ENCODE assay signal across 18 mouse cellular contexts in the genomic region with DNA sequence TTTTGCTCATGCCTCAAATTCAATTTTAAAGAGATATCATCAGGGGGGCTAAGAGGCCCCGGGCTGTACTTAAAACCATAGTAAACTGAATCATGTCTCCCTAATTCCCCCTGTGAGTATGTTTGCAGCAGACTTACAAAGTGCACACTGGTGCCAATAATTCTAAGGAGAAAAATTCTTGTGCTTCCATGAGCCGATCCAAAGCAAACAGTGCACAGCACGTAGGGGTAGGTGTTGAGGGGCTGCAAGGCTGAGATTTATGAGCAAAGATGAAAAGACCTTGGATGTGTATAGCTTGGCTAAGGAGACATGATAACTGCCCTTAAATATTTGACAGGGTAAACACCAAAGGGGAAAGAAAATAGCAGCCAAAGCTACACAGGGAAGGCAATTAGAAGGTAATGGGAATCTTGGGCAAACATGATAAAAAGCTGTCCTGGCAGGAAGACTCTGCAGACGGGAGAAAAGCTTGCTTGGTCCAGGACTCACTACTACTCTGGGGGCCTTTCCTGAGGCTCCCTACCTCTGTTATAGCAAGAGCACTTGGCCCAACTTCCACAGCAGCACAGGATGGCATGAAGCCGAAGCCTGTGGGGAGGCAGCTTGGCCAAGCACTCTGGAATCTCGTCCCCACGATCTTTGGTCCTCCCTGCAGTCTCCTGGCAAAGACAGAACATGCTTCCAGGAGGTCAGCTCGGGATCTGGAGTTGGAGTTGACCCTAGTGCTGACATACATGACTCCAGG.
DNase-seq lines count a peak whose midpoint lies in the region; ATAC-seq and TF ChIP-seq lines count a peak whose summit lies in the region.
"Had no signal": no experiment of that assay in that cellular context is flagged by ENCODE, and none has a peak within 500 bp of the region (broad histone marks: within the 10 kb centered on the region; RNA-seq: fewer than 3 reads in every experiment).

No protein-coding gene starts in this region.

- 44% methylated on average over 8 of the region's 8 CpGs for WGBS in kidney, embryonic 14.5 days
- 43% methylated on average over 8 of the region's 8 CpGs for WGBS in stomach, embryonic 15.5 days
- WGBS in stomach, postnatal 0 days: 28% methylated on average over 8 of the region's 8 CpGs

- peak; percentile 64 to 65 for DNase-seq in cerebellum, postnatal 25 days
- DNase-seq in cerebellum, adult 9-10 months: no peak
- DNase-seq in kidney, postnatal 10 days: no peak
- no peak for DNase-seq in stomach, postnatal 0 days (ENCODE audit: low spot score)
- DNase-seq in MN1 (ENCODE audit: low spot score): no peak
- DNase-seq: adrenal gland, postnatal 10 days; cerebellum, adult 9-11 months; gastrocnemius, postnatal 14 days; kidney, postnatal 25 days; lung, postnatal 4 days; right cerebral cortex, postnatal 25 days; thymus, postnatal 36 days had no signal

- 0 out of 2 replicates have a peak, but pooled peaks cover 3% of the 10 kb centered on the region for H3K4me1 ChIP-seq in kidney, embryonic 14.5 days (ENCODE audit: control insufficient read depth, insufficient read depth, low read length)
- H3K4me1 ChIP-seq in stomach, embryonic 15.5 days: no peaks in the 10 kb centered on the region
- no peaks in the 10 kb centered on the region for H3K4me1 ChIP-seq in stomach, postnatal 0 days (replicated peaks; ENCODE audit: control insufficient read depth, insufficient read depth)

- no peak overlapping the region; the same call in 1 of the 2 replicates for H3K27ac ChIP-seq in kidney, embryonic 14.5 days (ENCODE audit: low read depth, low read length)
- 0 out of 2 replicates have a peak overlapping the region, but pooled peaks have one; percentile 16 for H3K27ac ChIP-seq in stomach, embryonic 15.5 days
- H3K27ac ChIP-seq in stomach, postnatal 0 days (replicated peaks): no peak overlapping the region
- H3K27ac ChIP-seq: left cerebral cortex, adult 2 months; limb, embryonic 12.5 days; neural tube, embryonic 15.5 days had no signal

- H3K36me3 ChIP-seq in kidney, embryonic 14.5 days (ENCODE audit: control insufficient read depth, insufficient read depth, low read length): no peaks in the 10 kb centered on the region
- no peaks in the 10 kb centered on the region for H3K36me3 ChIP-seq in stomach, embryonic 15.5 days
- H3K36me3 ChIP-seq in stomach, postnatal 0 days (ENCODE audit: control insufficient read depth, insufficient read depth, low read length): no peaks in the 10 kb centered on the region
- H3K36me3 ChIP-seq: limb, embryonic 12.5 days; neural tube, embryonic 15.5 days had no signal

- no peak overlapping the region for H3K4me2 ChIP-seq in kidney, embryonic 14.5 days (replicated peaks; ENCODE audit: low read depth, low read length)
- no peak overlapping the region for H3K4me2 ChIP-seq in stomach, embryonic 15.5 days
- no peak overlapping the region for H3K4me2 ChIP-seq in stomach, postnatal 0 days (replicated peaks; ENCODE audit: low read depth)
- H3K4me2 ChIP-seq: limb, embryonic 12.5 days; midbrain, embryonic 11.5 days; neural tube, embryonic 15.5 days had no signal

- H3K4me3 ChIP-seq in kidney, embryonic 14.5 days (ENCODE audit: low read length): no peak overlapping the region
- H3K4me3 ChIP-seq in stomach, embryonic 15.5 days (replicated peaks): no peak overlapping the region
- H3K4me3 ChIP-seq in stomach, postnatal 0 days (ENCODE audit: low read depth, low read length): no peak overlapping the region
- H3K4me3 ChIP-seq: left cerebral cortex, adult 2 months; limb, embryonic 12.5 days; neural tube, embryonic 15.5 days had no signal

- TF ChIP-seq EP300 in stomach, postnatal 0 days (optimal IDR thresholded peaks at IDR 0.05): no peak

- ATAC-seq in kidney, embryonic 14.5 days (ENCODE audit: low FRiP score, low TSS enrichment): peak; percentile 55
- no peak for ATAC-seq in stomach, embryonic 15.5 days (ENCODE audit: insufficient read depth, low FRiP score, low read depth)
- ATAC-seq in stomach, postnatal 0 days (ENCODE audit: low FRiP score, low TSS enrichment): no peak

- no peak for TF ChIP-seq CTCF in stomach, postnatal 0 days (IDR thresholded peaks at IDR 0.05; ENCODE audit: low read depth)

- H3K9ac ChIP-seq in kidney, embryonic 14.5 days (ENCODE audit: low read depth, low read length): no peak overlapping the region
- H3K9ac ChIP-seq in stomach, embryonic 15.5 days: no peak overlapping the region
- no peak overlapping the region for H3K9ac ChIP-seq in stomach, postnatal 0 days (ENCODE audit: low read length)
- H3K9ac ChIP-seq: limb, embryonic 12.5 days; neural tube, embryonic 15.5 days had no signal

- H3K9me3 ChIP-seq in kidney, embryonic 14.5 days (ENCODE audit: control insufficient read depth, low read length): no peaks in the 10 kb centered on the region
- H3K9me3 ChIP-seq in stomach, embryonic 15.5 days: no peaks in the 10 kb centered on the region
- H3K9me3 ChIP-seq in stomach, postnatal 0 days (ENCODE audit: control insufficient read depth, low read length): no peaks in the 10 kb centered on the region
- H3K9me3 ChIP-seq: limb, embryonic 12.5 days; neural tube, embryonic 15.5 days had no signal

- H3K27me3 ChIP-seq in kidney, embryonic 14.5 days (ENCODE audit: control insufficient read depth, insufficient read depth, low read length): no peaks in the 10 kb centered on the region
- no peaks in the 10 kb centered on the region for H3K27me3 ChIP-seq in stomach, embryonic 15.5 days (replicated peaks)
- no peaks in the 10 kb centered on the region for H3K27me3 ChIP-seq in stomach, postnatal 0 days (ENCODE audit: control insufficient read depth, insufficient read depth, low read length)
- H3K27me3 ChIP-seq: limb, embryonic 12.5 days; neural tube, embryonic 15.5 days had no signal

Comparison
In these comparisons a context has a peak if more than half of its experiments do, and no peak if none do; other contexts are left out.
1. DNase-seq: peak in cerebellum, postnatal 25 days (2 of 2); none in cerebellum, adult 9-10 months (single experiment), kidney, postnatal 10 days (single experiment), stomach, postnatal 0 days (single experiment) and MN1 (single experiment).